Mouse (Mus musculus) cerebellum, postnatal 10 days (tissue): ENCODE data around the gene Cep57l1.

Experiments
- DNase-seq, 2 experiments: peaks; one replicate each; pipeline ENCODE4 v3.0.0; 2021; ENCODE audit warnings: mixed read lengths in 2 of 2

Gene Cep57l1

DNA sequence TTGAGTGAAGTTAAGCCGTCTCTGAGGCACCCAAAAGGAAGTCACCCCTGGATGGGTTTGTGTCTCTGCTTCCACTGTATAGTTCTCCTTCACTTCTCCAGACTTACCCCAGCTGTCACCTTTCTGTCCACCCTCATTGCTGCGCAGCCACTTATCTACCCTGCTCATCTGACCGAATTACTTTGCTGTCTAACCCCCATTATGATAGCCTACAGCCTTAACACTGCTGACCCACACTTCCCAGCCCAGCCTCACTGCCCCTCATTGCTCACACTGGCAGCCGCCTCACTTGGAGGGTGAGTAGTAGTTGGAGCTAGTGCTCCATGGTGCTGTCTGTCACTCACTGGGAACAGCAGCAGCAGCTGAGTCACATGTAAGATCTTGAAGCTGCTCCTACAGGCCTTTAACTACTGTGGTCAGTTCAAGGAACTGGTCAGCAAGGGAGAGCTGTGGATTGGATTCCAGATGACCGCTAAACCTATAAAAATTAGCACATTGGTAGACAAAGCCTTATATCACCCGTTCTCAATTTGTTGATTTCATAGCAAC, 4.7 kb upstream of the Cep57l1 start:
- no peak for DNase-seq

DNA sequence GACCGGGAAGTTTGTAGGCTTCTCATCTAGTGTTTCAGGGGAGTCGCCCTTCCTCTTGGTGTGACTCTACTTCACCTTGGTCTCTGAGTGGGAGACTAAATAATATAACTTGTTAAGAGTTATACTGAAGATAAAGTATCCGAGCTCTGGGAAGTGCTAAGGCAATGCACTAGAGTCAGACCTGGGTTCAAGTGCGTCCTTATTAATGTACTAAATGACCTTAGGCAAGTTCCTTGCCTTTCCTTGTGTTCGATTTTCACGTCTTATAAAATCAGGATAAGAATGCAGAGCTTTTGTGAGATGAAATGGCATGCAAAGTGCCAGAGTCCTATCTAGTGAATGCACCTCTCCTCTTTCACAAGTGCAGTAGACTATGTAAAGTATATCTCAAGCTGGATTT, 2.9 kb upstream of the Cep57l1 start:
- DNase-seq, result no peak

DNA sequence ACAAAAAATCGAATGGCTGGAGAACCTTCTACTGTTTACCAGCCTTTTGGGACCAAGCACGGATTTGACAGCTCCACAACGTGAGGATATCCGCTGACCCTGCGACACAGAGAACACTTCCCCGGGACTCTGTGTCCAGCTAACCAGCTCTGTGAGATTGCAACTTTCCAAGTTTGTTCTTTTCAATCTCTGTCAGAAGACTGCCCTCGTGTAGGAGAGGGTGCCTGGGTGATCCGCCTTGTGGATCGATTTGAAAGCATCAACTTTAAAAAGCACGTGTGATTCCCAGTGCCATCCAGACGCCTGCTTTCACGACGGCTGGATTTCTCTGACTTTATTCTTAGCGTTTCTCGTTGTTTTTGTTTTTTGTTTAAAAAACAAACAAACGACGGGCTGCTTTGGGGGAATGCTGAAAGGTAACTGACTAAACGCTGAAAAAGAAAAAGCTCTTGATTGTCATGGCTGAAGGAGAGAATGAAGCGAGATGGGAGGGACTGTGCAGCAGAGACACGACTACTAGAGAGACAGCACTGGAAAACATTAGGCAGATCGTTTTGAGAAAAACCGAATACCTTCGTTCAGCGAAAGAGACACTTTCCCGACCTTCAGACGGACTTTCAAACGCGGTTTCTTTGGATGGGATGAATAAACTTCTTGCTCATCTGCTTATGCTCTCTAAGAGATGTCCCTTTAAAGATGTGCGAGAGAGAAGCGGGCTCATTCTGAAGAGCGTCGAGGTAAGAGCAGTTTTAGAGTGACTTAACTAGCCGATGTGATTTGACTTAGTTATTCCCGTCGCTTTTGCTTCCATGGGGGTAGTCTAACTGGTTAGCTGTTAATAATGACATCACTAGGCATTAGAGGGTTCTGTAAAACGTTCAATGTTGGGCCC, 1.1 kb upstream of the Cep57l1 start:
- DNase-seq, result no peak

DNA sequence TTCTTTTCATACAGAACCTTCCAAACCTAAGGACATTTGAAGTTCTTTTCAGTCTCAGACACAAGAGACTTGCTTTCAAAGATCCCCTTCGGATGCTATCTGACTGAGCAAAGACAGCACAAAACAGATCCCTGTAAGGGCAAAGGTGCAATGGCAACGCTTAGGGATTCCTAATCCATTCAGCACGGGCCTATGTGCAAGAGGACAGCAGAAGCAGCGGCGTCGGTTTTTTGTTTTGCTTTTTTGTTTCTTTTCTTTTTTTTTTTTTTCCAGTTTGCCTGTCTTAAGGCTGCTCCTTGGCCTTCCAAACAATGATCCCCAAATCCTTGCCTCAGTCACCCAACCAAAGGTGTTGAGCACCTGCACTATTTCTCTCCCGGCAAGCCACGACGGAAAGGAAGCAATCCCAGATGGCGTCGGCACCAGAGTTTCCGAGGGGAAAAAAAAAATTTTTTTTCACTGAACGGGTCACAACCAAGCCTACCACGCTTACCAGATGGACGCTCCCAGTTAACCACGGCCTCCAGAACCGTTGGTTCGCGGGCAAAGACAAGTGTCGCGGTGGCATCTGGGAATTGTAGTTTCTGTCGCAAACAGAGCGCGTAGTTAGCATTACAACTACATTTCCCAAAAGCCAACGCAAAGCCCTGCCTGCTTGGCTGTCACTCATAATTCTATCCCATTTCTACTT, 446 bp downstream of the Cep57l1 start:
- peak; percentile 91 to 94 for DNase-seq

DNA sequence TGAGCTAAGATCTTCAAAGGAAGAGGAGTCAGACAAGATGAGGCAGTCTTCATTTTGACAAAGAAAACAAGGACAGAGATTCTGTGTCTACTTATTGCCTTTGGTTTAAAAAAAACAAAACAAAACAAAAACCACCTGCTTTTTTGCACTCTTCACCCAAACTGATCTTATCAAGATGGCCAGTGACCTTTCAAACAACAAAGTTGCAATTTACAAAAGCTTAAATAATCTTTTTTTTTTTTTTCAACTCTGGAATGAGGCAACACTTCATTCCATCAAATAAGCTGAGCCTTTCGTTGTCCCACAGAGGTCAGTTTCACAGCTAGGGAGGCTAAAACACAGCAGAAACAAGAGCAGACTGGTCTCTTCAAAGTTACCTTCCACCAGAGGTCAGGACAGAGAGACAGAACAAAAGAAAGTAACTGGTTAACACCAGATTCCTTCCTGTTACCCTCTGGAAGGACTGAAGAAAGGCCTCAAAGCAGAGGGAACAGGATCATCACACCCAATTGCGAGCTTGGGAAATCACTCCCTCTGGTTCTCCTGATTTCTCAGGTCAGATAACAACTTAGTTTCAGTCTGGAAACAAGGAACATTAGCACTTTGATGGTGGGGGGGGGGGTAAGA, 3.8 kb downstream of the Cep57l1 start:
- DNase-seq, result no peak

DNA sequence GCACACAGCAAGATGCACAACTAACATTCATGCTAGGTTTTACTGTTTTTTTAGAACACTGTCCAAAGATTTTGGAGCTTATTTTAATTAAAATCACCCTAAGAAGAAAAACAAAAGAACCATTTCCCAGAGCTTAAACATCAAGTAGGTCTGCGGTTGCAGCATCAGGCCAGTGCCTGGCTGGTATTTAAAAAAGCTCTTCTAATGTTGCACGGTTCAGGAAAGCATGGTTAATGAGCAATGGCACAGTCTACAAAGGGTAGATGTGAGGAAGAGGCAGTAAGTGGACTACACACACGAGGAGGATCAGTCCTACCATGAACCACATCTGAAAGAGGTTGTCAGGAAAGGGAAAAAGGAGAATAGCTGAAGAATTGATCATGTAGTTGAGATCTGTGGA, 5.0 kb downstream of the Cep57l1 start:
- no peak for DNase-seq

DNA sequence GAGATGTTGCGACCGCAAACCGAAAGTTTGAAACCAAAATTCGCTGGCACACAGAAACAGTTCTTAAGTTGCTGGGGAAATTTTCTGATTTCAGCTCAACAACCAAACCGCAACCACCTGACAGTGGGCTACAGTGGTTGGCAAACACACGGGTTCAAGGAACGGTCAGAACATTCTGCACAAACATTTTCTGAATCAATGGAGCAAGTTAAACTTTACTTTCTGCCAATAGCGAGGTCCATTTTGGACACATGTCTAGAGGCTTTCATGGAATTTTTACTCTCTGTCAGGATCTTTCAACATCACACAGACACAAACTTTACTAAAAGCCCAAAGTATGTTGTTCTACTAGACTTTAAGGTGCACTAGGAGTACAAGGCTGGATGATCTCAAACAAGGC, 6.2 kb downstream of the Cep57l1 start:
- DNase-seq, result no peak

DNA sequence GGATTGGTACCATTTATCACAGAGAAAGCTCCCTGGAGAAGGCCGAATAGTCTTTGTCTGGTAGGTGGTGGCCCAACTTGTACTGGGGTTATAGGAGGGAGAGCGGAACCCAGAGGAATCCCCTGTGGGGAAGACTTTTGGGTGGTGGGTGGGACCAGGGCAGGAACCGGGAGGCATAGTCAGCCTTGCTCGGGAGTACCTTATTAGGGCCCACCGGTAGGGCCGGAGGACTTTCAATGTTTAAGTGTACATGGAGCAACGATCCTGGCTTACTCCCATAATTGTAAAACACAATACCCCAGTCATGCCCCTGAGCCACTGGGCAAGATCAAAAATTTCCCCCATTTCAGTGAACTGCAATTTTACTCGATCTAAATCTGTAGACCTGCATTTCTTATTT, 12.4 kb downstream of the Cep57l1 start:
- DNase-seq, result no peak

DNA sequence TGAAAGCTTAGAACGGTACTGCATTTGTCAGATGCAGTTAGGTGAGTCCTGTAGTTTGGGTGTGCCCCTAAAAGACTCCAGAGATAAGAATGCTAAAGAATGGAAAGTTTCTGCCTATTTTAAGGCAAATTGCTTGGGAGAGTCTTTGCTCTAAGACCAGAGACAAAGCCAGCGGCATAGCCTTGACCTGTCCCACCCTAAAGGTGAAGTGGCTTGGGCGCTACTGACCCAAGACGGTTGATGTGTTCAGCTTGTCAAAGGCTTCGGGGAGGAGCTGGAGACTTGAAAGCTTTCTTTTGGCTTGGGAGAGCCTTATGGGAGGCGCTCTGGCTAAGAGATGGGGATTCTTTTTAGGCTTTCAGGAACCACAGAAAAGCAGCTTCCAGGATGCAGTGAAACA, 17.3 kb downstream of the Cep57l1 start:
- no peak for DNase-seq

DNA sequence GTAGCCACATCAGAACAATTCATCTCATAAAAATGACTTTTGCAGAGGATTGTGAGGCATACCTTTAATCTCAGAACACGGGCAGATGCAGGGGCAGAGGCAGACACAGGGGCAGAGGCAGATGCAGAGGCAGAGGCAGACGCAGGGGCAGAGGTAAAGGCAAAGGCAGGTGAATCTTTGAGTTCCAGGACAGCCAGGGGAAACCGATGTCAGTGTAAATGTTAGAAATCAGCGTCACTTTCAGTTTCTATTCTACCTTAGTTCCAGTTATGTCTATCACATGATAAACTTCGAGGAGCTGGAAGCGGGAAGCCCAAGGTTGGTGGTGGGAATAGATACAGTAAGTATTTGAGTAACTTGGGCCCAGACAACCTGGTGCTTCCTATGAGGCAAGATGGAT, 42.4 kb downstream of the Cep57l1 start:
- DNase-seq, result no peak

DNA sequence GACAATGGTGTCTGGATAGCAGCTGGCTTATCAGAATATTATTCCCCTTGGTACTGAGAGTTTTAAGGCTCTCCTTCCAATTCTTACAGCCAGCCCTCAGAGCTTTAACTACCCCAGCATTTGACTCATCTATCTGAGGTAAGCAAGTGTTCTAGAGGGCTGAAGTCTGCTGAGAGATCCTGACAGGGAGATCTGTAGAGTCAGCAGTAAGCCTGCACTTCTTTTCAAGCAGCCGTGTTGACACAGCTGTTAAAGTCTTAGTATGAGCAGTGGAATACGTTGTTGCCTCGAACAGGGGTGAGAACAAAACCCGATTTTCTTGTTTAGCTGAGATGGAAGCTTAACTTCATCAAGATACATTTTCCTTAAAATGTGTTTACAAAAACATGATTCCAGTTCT, 43.4 kb downstream of the Cep57l1 start:
- no peak for DNase-seq

DNA sequence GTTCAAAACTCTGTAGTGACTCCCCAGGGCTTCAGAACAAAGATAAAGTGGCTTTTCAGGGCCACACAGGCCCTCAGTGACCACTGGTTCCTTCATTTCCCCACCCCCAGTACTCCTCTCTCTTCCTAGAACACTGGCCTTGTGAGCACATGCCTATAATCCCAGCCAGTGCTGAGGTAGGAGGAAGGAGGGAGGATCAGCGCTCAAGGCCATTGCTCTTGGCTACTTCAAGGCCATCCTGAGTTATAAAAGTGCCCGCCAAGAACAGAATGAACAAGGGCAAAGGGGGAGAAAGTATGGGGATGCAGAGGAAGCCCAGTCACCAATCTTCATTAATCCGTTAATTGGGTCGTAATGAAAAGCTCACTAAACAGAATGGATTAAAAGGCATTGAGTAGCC, 44.1 kb downstream of the Cep57l1 start:
- DNase-seq, result no peak

DNA sequence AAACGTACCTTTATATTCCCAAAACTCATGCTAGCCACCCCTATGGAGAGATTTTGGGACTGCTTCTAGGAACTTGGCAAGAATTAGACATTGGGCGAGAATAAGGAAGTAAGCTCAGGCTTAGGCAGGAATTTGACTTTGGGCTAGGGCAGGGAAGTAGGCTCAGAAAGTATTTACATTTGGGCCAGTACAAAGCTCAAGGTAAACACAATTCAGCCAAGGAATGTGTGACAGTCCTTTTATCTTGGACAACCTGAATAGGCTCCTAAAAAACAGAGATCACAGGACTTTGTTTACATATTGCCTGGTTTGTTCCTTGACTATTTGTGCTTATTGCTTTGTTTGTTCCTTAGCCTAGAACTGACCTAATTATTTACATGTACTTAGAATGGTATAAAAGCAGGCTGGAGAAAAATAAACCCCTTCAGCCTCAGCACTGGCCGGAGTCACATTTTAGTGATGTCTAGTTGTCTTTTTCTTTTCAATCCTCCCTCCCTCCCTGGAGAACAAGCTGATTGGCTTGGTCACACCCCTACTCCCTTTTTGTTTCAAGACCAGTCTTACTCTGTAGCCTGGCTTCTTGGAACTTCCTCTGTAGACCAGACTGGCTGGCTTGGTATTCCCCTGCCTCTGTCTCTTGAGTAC, 45.8 kb downstream of the Cep57l1 start:
- no peak for DNase-seq

DNA sequence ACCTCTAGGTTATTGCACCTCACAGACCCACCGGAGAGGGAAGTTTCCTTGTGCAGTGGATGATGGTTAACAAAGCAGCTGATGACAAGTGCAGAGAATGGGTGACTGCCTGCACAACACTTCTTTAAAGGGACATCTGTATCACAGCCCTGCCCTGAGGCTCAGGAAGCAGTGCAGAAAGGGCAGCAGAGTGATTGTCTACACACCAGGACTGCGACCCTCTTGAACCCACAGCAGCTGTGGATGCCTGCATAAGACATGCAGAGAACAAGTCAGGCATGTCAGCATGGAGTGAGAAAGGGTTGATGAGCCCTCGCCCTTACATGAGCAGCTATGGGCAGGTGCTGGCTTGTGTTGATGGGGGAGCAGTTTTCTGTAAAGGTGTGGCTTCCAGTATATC, 48.8 kb downstream of the Cep57l1 start:
- DNase-seq, result no peak

DNA sequence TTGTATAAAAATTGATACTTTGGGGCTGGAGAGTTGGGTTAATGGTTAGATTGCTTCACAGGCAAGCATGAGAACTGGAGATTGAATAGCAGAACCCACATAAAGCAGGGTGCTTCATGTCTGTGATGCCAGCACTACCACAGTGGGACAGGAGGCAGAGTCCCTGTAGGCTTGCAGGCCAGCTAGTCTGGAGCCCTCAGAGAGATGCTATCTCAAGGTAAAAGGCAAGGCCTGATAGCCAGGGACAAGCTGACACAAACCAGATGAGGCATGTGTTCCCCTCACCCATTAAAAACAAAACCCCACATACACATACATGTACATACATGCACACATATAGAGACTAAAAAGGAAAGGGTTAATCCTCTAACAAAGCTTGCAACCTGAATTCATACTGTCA, 51.6 kb downstream of the Cep57l1 start:
- DNase-seq, result no peak

DNA sequence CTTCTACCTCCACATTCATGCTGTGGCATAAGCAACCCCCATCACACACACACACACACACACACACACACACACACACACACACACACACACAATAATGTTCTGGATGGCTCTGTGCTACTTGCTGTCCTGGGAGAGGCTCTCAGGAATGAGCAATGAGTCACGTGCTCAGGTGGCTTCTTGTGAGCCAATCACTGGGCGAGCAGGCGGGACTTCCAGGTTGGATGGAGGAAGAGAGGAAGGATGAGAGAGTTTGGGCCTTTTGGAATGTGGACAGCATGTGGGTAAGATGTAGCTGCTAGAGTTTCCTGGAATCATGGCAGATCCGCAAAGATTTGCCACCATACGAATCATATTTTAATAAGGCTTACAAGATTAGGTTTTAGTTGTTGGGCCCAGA, 52.4 kb downstream of the Cep57l1 start:
- DNase-seq, result no peak

DNA sequence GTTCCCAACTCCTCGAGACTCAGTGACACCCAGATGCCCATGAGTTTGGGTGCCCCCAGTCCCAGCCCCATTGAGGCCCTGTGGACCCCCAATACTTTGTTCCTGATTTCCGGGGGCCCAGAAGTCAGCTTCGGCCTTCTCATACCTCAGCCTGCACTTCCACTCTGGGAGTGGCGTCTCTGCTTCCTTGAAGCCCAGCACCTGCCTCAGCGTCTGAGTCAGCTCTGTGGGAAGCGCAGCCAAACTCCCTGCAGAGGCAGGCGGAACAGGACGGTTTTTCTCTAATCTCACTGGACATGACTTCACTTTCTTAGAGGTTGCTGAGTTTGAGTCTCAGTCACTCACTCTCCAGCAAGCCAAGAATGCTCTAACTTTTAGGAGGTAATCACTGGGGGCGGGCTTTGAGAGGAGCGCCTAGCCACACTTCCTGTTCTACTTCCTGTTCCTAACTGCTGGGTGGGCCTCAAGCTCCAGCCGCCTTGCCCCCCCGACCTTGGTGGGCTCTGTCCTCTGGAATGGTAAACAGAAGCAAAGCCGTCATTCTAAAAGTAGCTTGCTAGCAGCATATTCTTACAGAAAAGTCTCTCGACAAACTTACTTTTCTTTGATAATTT, 57.7 kb downstream of the Cep57l1 start:
- DNase-seq, result no peak

DNA sequence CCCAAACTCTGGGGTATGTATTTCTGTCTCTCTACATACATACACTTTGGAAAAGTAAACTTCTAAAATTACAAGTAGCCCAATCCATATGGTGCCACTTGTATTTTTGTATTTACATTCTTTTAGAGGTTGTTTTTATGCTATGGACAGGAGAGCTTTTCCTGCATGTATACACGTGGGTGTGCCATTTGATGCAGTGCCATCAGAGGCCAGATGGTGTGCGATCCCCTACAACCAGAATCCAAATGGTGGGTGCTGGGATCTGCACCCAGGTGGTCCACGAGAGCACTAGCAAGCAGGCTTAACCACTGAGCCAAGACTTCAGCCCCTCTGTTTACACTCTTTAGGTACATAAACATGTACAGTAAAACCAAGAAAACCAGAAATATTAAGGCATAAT, 60.4 kb downstream of the Cep57l1 start:
- peak; percentile 47 to 69 for DNase-seq

DNA sequence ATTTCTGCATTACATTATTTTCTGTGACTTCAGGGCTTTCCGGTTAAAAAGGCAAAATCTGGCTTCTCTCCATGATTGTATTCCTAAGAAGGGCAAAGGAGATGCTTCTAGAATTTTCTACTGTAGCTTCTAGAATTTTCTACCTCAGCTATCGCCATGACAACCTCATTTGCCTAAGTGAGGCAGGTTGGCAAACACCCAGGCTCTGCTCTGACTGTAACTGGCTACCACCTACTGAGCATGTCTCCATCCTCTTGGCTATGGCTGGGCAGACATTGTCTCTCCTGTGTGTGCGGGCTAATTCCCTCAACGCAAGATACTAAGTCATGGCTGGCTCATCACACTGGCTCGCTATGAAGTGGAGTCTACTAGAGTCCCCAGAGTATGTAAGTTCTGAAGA, 63.1 kb downstream of the Cep57l1 start:
- DNase-seq, result peak; percentile 70 to 77

DNA sequence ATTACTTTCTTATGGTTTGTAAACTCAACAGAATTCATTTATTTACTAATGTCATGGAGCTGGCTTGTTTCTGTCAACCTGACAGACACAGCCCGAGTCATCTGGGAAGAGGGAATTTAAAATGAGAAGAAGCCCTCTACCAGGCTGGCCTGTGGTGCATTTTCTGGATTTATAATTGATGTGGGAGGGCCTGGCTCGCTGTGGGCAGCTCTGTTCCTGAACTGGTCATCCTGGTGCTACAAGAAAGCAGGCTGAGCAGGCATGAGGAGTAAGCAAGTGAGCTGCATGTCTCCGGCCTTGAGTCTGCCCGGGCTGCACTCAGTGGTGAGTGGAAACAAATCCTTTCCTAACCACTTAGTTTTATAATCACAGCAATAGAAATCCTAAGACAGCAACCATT, 65.7 kb downstream of the Cep57l1 start:
- DNase-seq, result no peak

DNA sequence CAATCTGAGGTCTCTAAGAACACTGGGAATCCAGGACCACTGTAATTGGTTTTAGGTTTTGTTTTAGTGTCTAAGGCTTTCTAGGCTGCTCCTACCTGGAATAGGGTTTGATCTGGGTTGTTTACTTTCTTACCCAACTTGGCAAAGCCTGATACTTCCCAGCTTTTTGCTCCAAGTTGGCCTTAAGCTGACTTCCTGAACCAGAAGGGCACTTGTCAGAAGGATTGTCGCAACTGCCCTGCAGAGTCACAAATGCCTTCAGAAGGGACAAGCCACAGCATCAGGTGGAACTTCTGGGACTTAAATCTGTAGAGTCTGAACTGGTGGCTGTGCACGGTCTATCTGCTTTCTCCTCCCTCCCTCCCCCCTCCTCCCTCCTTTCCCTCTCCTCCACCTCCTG, 69.5 kb downstream of the Cep57l1 start:
- DNase-seq, result no peak

DNA sequence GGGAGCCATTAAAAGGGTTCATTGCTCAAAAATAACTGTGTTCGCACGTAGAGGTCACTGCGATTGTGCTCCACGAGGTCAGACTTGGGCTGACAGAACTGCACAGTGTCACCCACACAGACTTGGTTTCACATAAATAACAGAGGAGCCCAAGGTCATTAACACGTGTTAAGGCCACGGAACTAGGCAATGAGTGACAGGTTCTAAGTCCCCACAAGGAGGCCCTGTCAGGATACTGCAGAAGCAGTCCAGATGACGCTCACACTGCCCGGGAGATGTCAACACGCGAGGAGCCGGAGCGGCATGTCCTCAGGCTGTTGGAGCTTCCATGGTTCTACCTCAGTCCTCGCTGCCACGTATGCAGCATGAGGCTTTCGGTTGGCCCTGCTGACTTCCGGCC, 72.4 kb downstream of the Cep57l1 start:
- no peak for DNase-seq

DNA sequence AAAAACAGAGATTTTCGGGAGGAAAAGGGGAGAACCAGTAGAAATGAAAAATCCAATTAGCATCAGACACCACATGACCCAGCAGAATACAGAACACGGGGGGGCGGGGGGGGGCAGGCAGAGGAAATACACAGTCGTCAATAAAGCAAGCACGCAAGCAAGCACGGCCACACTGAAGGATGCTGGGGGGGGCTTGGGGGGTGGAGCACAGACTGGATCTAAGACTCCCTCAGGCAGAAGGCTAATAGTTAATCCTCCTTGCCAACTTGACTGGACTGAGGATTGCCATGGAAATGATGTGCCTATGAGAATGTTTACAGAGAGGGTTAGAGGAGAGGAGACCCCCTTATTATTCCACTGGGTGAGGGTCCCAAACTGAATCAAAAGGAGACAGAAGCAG, 74.3 kb downstream of the Cep57l1 start:
- DNase-seq, result no peak
